Mouse (Mus musculus) heart, adult 2 months (tissue): ENCODE results near the gene Ap4e1.

ENCODE experiments used
- EP300 ChIP-seq: fragments of 200-500 bp; IDR thresholded peaks from 2 replicates; pipeline ENCODE4 v1.6.1; 2011; ENCODE audit warnings: low read depth, low read length, control low read depth; ENCODE audit not compliant: insufficient read depth
- POLR2A ChIP-seq: fragments of 200-500 bp; IDR thresholded peaks from 2 replicates; pipeline ENCODE4 v1.6.1; 2011; ENCODE audit warnings: mild to moderate bottlenecking, low read depth, low read length, control low read depth; ENCODE audit not compliant: insufficient read depth

DNA sequence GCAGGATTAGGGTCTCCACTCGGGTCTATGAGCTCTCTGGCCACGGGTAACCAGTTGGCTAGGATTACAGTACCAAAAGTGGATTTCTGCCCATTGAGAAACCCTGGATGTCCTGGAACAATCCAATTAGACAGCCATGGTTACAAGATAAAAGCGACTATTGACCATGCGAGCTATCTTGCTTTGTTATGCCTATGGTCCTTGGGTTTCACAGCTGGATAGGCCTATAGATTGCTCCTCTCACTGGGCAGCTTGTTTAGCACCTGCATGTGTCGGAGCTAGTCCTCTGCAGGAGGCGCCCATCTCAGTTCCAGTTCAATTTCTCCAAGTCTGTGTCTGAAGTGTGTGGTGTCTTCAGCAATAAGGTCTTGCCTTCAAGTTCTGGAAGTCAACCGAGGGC lies 10.3 kb upstream of the Ap4e1 start:
- no peak for TF ChIP-seq POLR2A
- TF ChIP-seq EP300: no peak
